Mouse (Mus musculus) liver, postnatal 0 days (tissue): Measurements from ENCODE around the gene Zfp352. TPM values are rescaled to one million over a fixed set of nuclear protein-coding genes. Genes with fewer than 3 reads are reported as not detected.
"Not testable (repeated sequence)": the region's sequence is repeated elsewhere in the genome, so short reads cannot be mapped to it uniquely, and the experiment has no call there.

Experiments
- ATAC-seq: fragments of 200-750 bp; cut with Nextera tagmentation; 2 replicates; pipeline ENCODE4 v1.8.0; 2017; ENCODE audit warnings: mild to moderate bottlenecking, moderate library complexity
- DNase-seq: peaks from one replicate; pipeline ENCODE4 v3.0.0-alpha.2; 2016
- H3K27ac ChIP-seq: fragments of 300-500 bp; sonication (generic); 2 replicates; pipeline ENCODE4 v1.5.1; 2014; ENCODE audit warnings: antibody characterized with exemption, moderate library complexity, mild to moderate bottlenecking, low read depth
- H3K27me3 ChIP-seq: fragments of 300-500 bp; sonication (generic); 2 replicates; pipeline ENCODE4 v1.6.1; 2014; ENCODE audit warnings: low read length, control low read depth, mixed read lengths; ENCODE audit not compliant: insufficient read depth
- H3K36me3 ChIP-seq: fragments of 300-500 bp; sonication (generic); replicated peaks from 2 replicates; pipeline ENCODE4 v1.6.1; 2014; ENCODE audit warnings: mild to moderate bottlenecking, control low read depth, low read length, moderate library complexity, mixed read lengths; ENCODE audit not compliant: insufficient read depth
- H3K4me1 ChIP-seq: fragments of 300-500 bp; sonication (generic); 2 replicates; pipeline ENCODE4 v1.6.1; 2014; ENCODE audit warnings: antibody characterized with exemption, mild to moderate bottlenecking, control low read depth; ENCODE audit not compliant: insufficient read depth
- H3K4me2 ChIP-seq: fragments of 300-500 bp; sonication (generic); 2 replicates; pipeline ENCODE4 v1.6.1; 2014; ENCODE audit warnings: low read depth, mild to moderate bottlenecking, low read length, moderate library complexity, mixed read lengths
- H3K4me3 ChIP-seq: fragments of 300-500 bp; sonication (generic); 2 replicates; pipeline ENCODE4 v1.5.1; 2014; ENCODE audit warnings: low read depth, low read length
- H3K9ac ChIP-seq: fragments of 300-500 bp; sonication (generic); replicated peaks from 2 replicates; pipeline ENCODE4 v1.6.1; 2014; ENCODE audit warnings: mild to moderate bottlenecking, moderate library complexity
- H3K9me3 ChIP-seq: fragments of 300-500 bp; sonication (generic); 2 replicates; pipeline ENCODE4 v1.6.1; 2016; ENCODE audit warnings: mild to moderate bottlenecking, control low read depth, low read length, mixed read lengths
- CTCF ChIP-seq: sonication (generic); IDR thresholded peaks from 2 replicates; pipeline ENCODE4 v1.5.1; 2016; ENCODE audit warnings: antibody characterized with exemption, low read depth
- EP300 ChIP-seq: IDR thresholded peaks from 2 replicates; pipeline ENCODE4 v1.6.1; 2016; ENCODE audit warnings: antibody characterized with exemption, low read depth, mild to moderate bottlenecking
- WGBS: fragments of 180-500 bp; shearing (Covaris S2); extraction: QIAGEN DNeasy Blood & Tissue Kit; methylation state at CpG from one replicate; pipeline ENCODE4 v1.1.7; 2014; ENCODE audit not compliant: insufficient replicate concordance; 5-methylcytosine and 5-hydroxymethylcytosine counted together
- polyA plus RNA-seq: library from polyadenylated mRNA; unstranded; fragments of >200 nt; fragmentation: Nextera tagmentation; extraction: Ambion mirVana; gene quantifications from 2 replicates; pipeline ENCODE4 v1.2.1, GENCODE M21; 2015

Zfp352 gene
- not detected in 2 replicates for polyA plus RNA-seq

DNA sequence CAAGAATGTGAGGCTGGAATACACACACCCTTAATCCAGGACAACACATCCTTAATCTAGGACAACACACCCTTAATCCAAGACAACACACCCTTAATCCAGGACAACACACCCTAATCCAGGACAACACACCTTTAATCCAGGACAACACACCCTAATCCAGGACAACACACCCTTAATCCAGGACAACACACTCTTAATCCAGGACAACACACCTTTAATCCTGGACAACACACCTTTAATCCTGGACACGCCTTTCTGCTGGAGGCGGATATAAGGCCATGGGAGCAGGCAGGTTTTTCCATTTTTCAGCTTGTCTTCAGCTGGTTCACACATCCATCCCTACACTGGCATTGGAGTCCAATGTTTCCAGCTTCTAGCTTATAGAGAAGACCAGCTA, at the start of gene Zfp352:
Zfp352 (plus strand) TSS at position 301 of the 400 bp plus-strand sequence.
- Histone ChIP-seq H3K9ac (no peak within 1 kb of the TSS), H3K4me1 (no peaks in the 10 kb centered on the region), H3K27ac (no peak within 1 kb of the TSS), H3K9me3 (no peaks in the 10 kb centered on the region), H3K36me3 (no peaks in the 10 kb centered on the region), H3K4me3 (no peak within 1 kb of the TSS), H3K27me3 (no peaks in the 10 kb centered on the region), H3K4me2 (no peak within 1 kb of the TSS)
- TF ChIP-seq CTCF (no peak), EP300 (no peak)
- ATAC-seq, result no peak
- 88% methylated on average over 2 of the region's 2 CpGs for WGBS
- no peak for DNase-seq

- Histone ChIP-seq H3K9me3 (no peaks in the 10 kb centered on the region), H3K4me3 (no peak overlapping the region), H3K4me2 (no peak overlapping the region), H3K27me3 (no peaks in the 10 kb centered on the region), H3K27ac (no peak overlapping the region), H3K36me3 (no peaks in the 10 kb centered on the region), H3K9ac (no peak overlapping the region), H3K4me1 (no peaks in the 10 kb centered on the region)
- ATAC-seq, result no peak
- 64% methylated on average over 3 of the region's 3 CpGs for WGBS
- TF ChIP-seq EP300 (no peak), CTCF (peak; percentile 29; the same call in 1 of the 2 replicates)
- DNase-seq, result no peak
These were observed 47.6 kb upstream of the Zfp352 start for GRCm38 (mm10) chr4:90170890-90171483.

DNA sequence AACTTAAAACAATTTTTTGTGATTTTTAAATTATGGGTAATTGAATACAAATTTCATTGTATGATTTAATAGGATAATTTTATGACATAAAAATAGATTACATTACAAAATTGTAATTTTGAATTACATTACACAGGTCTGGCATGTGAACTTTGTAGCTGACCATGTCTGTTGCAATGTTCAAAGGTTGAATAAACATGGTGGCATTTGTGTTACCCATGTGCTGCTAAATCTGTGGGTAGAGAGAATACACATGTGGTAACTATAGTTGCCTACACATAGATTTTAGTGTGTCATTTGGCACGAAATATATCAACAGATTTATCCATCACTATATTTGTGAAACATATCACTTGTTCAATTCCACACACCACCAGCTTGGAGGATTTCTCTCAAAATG, 44.6 kb upstream of the Zfp352 start:
- no peak for DNase-seq
- H3K27me3 ChIP-seq, result no peaks in the 10 kb centered on the region
- no peaks in the 10 kb centered on the region for H3K9me3 ChIP-seq
- H3K4me1 ChIP-seq, result no peaks in the 10 kb centered on the region
- no peak overlapping the region for H3K4me2 ChIP-seq
- H3K9ac ChIP-seq, result no peak overlapping the region
- TF ChIP-seq EP300, result no peak
- TF ChIP-seq CTCF, result no peak
- peak; percentile 84 for ATAC-seq
- WGBS, result 67% methylated on average over 1 of the region's 1 CpGs
- H3K4me3 ChIP-seq, result no peak overlapping the region
- H3K36me3 ChIP-seq, result no peaks in the 10 kb centered on the region
- H3K27ac ChIP-seq, result no peak overlapping the region

- ATAC-seq (no peak), DNase-seq (no peak)
- Histone ChIP-seq H3K9me3 (no peaks in the 10 kb centered on the region; the same call in 1 of the 2 replicates), H3K4me1 (no peaks in the 10 kb centered on the region), H3K27ac (no peak overlapping the region), H3K9ac (no peak overlapping the region), H3K4me2 (no peak overlapping the region), H3K4me3 (no peak overlapping the region), H3K27me3 (no peaks in the 10 kb centered on the region), H3K36me3 (no peaks in the 10 kb centered on the region)
- TF ChIP-seq EP300 (no peak), CTCF (no peak)
- whole genome bisulfite sequencing, result 74% methylated on average over 5 of the region's 5 CpGs
These were observed 15.2 kb upstream of the Zfp352 start for GRCm38 (mm10) chr4:90203421-90203820.

- no peaks in the 10 kb centered on the region for H3K9me3 ChIP-seq
- no peaks in the 10 kb centered on the region for H3K27me3 ChIP-seq
- DNase-seq, result no peak
- H3K4me3 ChIP-seq, result no peak overlapping the region
- no peak overlapping the region for H3K4me2 ChIP-seq
- H3K9ac ChIP-seq, result no peak overlapping the region
- no peak for TF ChIP-seq CTCF
- TF ChIP-seq EP300, result no peak
- no peak overlapping the region for H3K27ac ChIP-seq
- 55% methylated on average over 1 of the region's 1 CpGs for WGBS
- H3K36me3 ChIP-seq, result no peaks in the 10 kb centered on the region
- no peaks in the 10 kb centered on the region for H3K4me1 ChIP-seq
- ATAC-seq, result no peak
These were observed 7.1 kb upstream of the Zfp352 start for GRCm38 (mm10) chr4:90211475-90211874.

GRCm38 (mm10) chr4:90212076-90212475, 6.5 kb upstream of the Zfp352 start:
- no peak overlapping the region for H3K9ac ChIP-seq
- H3K27me3 ChIP-seq, result no peaks in the 10 kb centered on the region
- H3K4me2 ChIP-seq, result no peak overlapping the region
- no peak for TF ChIP-seq CTCF
- DNase-seq (no peak), ATAC-seq (no peak)
- H3K27ac ChIP-seq, result no peak overlapping the region
- no peaks in the 10 kb centered on the region for H3K4me1 ChIP-seq
- H3K36me3 ChIP-seq, result no peaks in the 10 kb centered on the region
- WGBS, result 72% methylated on average over 3 of the region's 3 CpGs
- no peak overlapping the region for H3K4me3 ChIP-seq
- no peaks in the 10 kb centered on the region for H3K9me3 ChIP-seq

- not testable (repeated sequence) for ATAC-seq, H3K9ac ChIP-seq, H3K27me3 ChIP-seq, DNase-seq, H3K27ac ChIP-seq, H3K4me2 ChIP-seq, H3K4me1 ChIP-seq, H3K9me3 ChIP-seq, H3K36me3 ChIP-seq, H3K4me3 ChIP-seq
- 91% methylated on average over 5 of the region's 5 CpGs for WGBS
These were observed 17.0 kb downstream of the Zfp352 start for GRCm38 (mm10) chr4:90235646-90236045.
